Mouse (Mus musculus) stomach, postnatal 0 days (tissue): Measurements from ENCODE around the gene Kcnc2. TPM values are rescaled to one million over a fixed set of nuclear protein-coding genes. Genes with fewer than 3 reads are reported as not detected.

Experiments
- ATAC-seq: fragments of 200-750 bp; cut with Nextera tagmentation; 2 replicates; pipeline ENCODE4 v1.8.0; 2017; ENCODE audit not compliant: low FRiP score, low TSS enrichment
- DNase-seq: peaks from one replicate; pipeline ENCODE4 v3.0.0-alpha.2; 2016; ENCODE audit warnings: low spot score
- H3K27ac ChIP-seq: fragments of 300-500 bp; sonication (generic); replicated peaks from 2 replicates; pipeline ENCODE4 v1.5.1; 2014; ENCODE audit warnings: mild to moderate bottlenecking, control low read depth
- H3K27me3 ChIP-seq: fragments of 300-500 bp; sonication (generic); 2 replicates; pipeline ENCODE4 v1.6.1; 2014; ENCODE audit warnings: low read length; ENCODE audit not compliant: control insufficient read depth, insufficient read depth
- H3K36me3 ChIP-seq: fragments of 300-500 bp; sonication (generic); 2 replicates; pipeline ENCODE4 v1.6.1; 2014; ENCODE audit warnings: low read length, mixed read lengths; ENCODE audit not compliant: control insufficient read depth, insufficient read depth
- H3K4me1 ChIP-seq: fragments of 300-500 bp; sonication (generic); replicated peaks from 2 replicates; pipeline ENCODE4 v1.6.1; 2014; ENCODE audit warnings: antibody characterized with exemption; ENCODE audit not compliant: control insufficient read depth, insufficient read depth
- H3K4me2 ChIP-seq: fragments of 300-500 bp; sonication (generic); replicated peaks from 2 replicates; pipeline ENCODE4 v1.6.1; 2014; ENCODE audit warnings: low read depth, mild to moderate bottlenecking, control low read depth, moderate library complexity
- H3K4me3 ChIP-seq: fragments of 300-500 bp; sonication (generic); 2 replicates; pipeline ENCODE4 v1.5.1; 2014; ENCODE audit warnings: low read depth, low read length, control low read depth
- H3K9ac ChIP-seq: fragments of 300-500 bp; sonication (generic); 2 replicates; pipeline ENCODE4 v1.6.1; 2014; ENCODE audit warnings: mild to moderate bottlenecking, low read length, control low read depth, mixed read lengths
- H3K9me3 ChIP-seq: fragments of 300-500 bp; sonication (generic); 2 replicates; pipeline ENCODE4 v1.6.1; 2016; ENCODE audit warnings: low read length; ENCODE audit not compliant: control insufficient read depth
- CTCF ChIP-seq: IDR thresholded peaks from 2 replicates; pipeline ENCODE4 v1.5.1; 2016; ENCODE audit warnings: antibody characterized with exemption, low read depth, mild to moderate bottlenecking, moderate library complexity
- EP300 ChIP-seq: optimal IDR thresholded peaks from 2 replicates; pipeline ENCODE3; 2016; ENCODE audit warnings: antibody characterized with exemption
- WGBS: fragments of 180-500 bp; shearing (Covaris S2); extraction: QIAGEN DNeasy Blood & Tissue Kit; methylation state at CpG from one replicate; pipeline ENCODE4 v1.1.7; 2014; 5-methylcytosine and 5-hydroxymethylcytosine counted together
- polyA plus RNA-seq: library from polyadenylated mRNA; unstranded; fragments of >200 nt; fragmentation: Nextera tagmentation; extraction: Ambion mirVana; gene quantifications from 2 replicates; pipeline ENCODE4 v1.2.1, GENCODE M21; 2015

Kcnc2 gene
- polyA plus RNA-seq, 1 experiment from 2014 or later, result 0.22 TPM

GRCm38 (mm10) chr10:112468689-112469384 lies 197.9 kb downstream of the Kcnc2 start:
- Histone ChIP-seq H3K27me3 (no peaks in the 10 kb centered on the region), H3K9me3 (no peaks in the 10 kb centered on the region), H3K4me2 (no peak overlapping the region), H3K9ac (no peak overlapping the region), H3K4me3 (no peak overlapping the region), H3K36me3 (no peaks in the 10 kb centered on the region), H3K27ac (no peak overlapping the region), H3K4me1 (no peaks in the 10 kb centered on the region)
- ATAC-seq (no peak), DNase-seq (no peak)
- no peak for TF ChIP-seq CTCF
- TF ChIP-seq EP300, result no peak
- 77% methylated on average over 6 of the region's 6 CpGs for WGBS

- DNase-seq (no peak), ATAC-seq (no peak)
- Histone ChIP-seq H3K4me3 (no peak overlapping the region), H3K9ac (no peak overlapping the region), H3K9me3 (no peaks in the 10 kb centered on the region), H3K4me1 (no peaks in the 10 kb centered on the region), H3K36me3 (no peaks in the 10 kb centered on the region), H3K27me3 (no peaks in the 10 kb centered on the region), H3K27ac (no peak overlapping the region), H3K4me2 (no peak overlapping the region)
- 80% methylated on average over 6 of the region's 6 CpGs for WGBS
- no peak for TF ChIP-seq EP300
- TF ChIP-seq CTCF, result no peak
Observed at GRCm38 (mm10) chr10:112474122-112474810, 203.3 kb downstream of the Kcnc2 start.

DNA sequence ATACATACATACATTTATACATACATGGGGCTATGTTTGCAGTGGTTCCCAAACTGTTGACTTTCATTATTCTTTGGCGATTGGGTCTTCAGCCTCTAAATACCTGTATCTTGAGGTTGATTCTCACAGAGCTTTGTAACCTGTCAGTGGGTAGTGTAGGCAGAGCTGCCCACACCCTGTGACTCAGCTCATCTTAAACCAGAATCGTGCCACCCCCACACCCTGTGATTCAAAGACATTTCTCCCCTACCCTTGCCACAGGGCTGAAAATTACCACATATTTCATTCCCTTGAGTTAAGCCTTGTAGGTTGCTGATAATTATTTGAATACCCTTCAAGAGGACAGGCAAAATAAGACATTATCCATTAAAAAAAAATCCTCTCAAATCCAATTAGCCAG lies 210.5 kb downstream of the Kcnc2 start:
- no peaks in the 10 kb centered on the region for H3K36me3 ChIP-seq
- 70% methylated on average over 2 of the region's 2 CpGs for WGBS
- DNase-seq (no peak), ATAC-seq (no peak)
- no peaks in the 10 kb centered on the region for H3K27me3 ChIP-seq
- no peak overlapping the region for H3K27ac ChIP-seq
- no peak overlapping the region for H3K4me3 ChIP-seq
- H3K9me3 ChIP-seq, result no peaks in the 10 kb centered on the region
- H3K4me2 ChIP-seq, result no peak overlapping the region
- TF ChIP-seq EP300 (no peak), CTCF (no peak)
- no peak overlapping the region for H3K9ac ChIP-seq
- no peaks in the 10 kb centered on the region for H3K4me1 ChIP-seq

DNA sequence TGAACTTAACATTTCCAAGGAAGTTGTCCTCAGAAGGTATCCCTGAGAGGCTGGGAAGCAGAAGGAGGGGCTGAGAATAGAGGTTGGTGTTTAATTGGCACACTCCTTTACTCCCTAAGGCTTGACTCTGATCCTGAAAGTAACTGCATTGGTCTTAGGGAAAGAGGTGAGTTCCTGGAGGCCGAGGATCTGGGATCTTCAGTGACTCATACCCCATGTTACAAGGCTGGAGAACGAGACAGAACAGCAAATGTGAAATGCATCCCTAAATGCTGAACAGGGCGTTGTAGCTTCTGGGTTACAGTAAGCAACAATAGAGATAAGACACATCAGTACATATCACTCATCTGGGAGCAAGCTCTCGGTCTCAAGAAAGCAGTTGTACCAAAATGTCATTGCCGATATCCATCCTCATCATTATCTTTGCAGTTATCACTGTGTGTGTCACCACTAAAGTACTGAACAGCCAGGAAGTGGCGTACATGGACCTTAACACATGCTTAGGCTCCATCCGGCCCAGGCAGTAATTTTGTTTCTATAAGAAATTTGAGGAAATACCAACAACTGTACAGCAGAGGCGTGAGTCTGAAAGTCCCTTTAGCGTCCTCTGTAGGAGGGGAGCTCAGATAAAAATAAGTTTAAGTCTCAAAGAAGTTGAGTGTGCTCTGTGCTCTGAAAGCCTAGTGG lies 211.1 kb downstream of the Kcnc2 start:
- TF ChIP-seq CTCF, result no peak
- no peak for TF ChIP-seq EP300
- Histone ChIP-seq H3K4me3 (no peak overlapping the region), H3K36me3 (no peaks in the 10 kb centered on the region), H3K9ac (no peak overlapping the region), H3K27me3 (no peaks in the 10 kb centered on the region), H3K4me1 (no peaks in the 10 kb centered on the region), H3K9me3 (no peaks in the 10 kb centered on the region), H3K27ac (no peak overlapping the region), H3K4me2 (no peak overlapping the region)
- DNase-seq (no peak), ATAC-seq (no peak)
- WGBS, result 76% methylated on average over 9 of the region's 9 CpGs

GRCm38 (mm10) chr10:112484387-112485105 lies 213.6 kb downstream of the Kcnc2 start:
- H3K4me3 ChIP-seq, result no peak overlapping the region
- DNase-seq (no peak), ATAC-seq (no peak)
- no peak for TF ChIP-seq EP300
- no peak overlapping the region for H3K27ac ChIP-seq
- H3K9me3 ChIP-seq, result no peaks in the 10 kb centered on the region
- no peaks in the 10 kb centered on the region for H3K4me1 ChIP-seq
- 68% methylated on average over 11 of the region's 11 CpGs for WGBS
- no peak overlapping the region for H3K4me2 ChIP-seq
- no peak overlapping the region for H3K9ac ChIP-seq
- H3K36me3 ChIP-seq, result no peaks in the 10 kb centered on the region
- no peaks in the 10 kb centered on the region for H3K27me3 ChIP-seq
